Mouse (Mus musculus) thymus, adult 2 months (tissue): ENCODE measurements around the gene Tbc1d14. TPM values are rescaled to one million over a fixed set of nuclear protein-coding genes. Genes with fewer than 3 reads are reported as not detected.

ENCODE experiments used
- DNase-seq: peaks from one replicate; pipeline ENCODE4 v3.0.0; 2021
- H3K27ac ChIP-seq: fragments of 200-500 bp; 2 replicates; pipeline ENCODE4 v1.5.1; 2012; ENCODE audit warnings: low read length, control low read depth; ENCODE audit not compliant: control insufficient read depth, insufficient read depth
- H3K27me3 ChIP-seq: fragments of 200-500 bp; 2 replicates; pipeline ENCODE4 v1.6.1; 2012; ENCODE audit warnings: mild to moderate bottlenecking, low read length, moderate library complexity, mixed read lengths; ENCODE audit not compliant: control insufficient read depth, insufficient read depth
- H3K36me3 ChIP-seq: fragments of 200-500 bp; 2 replicates; pipeline ENCODE4 v1.6.1; 2012; ENCODE audit warnings: mild to moderate bottlenecking, low read length, moderate library complexity; ENCODE audit not compliant: control insufficient read depth, insufficient read depth
- H3K4me1 ChIP-seq: fragments of 200-500 bp; replicated peaks from 2 replicates; pipeline ENCODE4 v1.6.1; 2012; ENCODE audit warnings: low read length; ENCODE audit not compliant: control insufficient read depth, insufficient read depth
- H3K4me3 ChIP-seq: fragments of 200-500 bp; 2 replicates; pipeline ENCODE4 v1.5.1; 2012; ENCODE audit warnings: mild to moderate bottlenecking, low read length, control low read depth, moderate library complexity; ENCODE audit not compliant: control insufficient read depth, insufficient read depth
- CTCF ChIP-seq: fragments of 200-500 bp; IDR thresholded peaks from 2 replicates; pipeline ENCODE4 v1.5.1; 2012; ENCODE audit warnings: mild to moderate bottlenecking, control low read depth, low read length, moderate library complexity, borderline replicate concordance; ENCODE audit not compliant: control insufficient read depth, poor library complexity, insufficient read depth; ENCODE audit errors: extremely low read depth
- POLR2A ChIP-seq: fragments of 200-500 bp; IDR thresholded peaks from 2 replicates; pipeline ENCODE4 v1.6.1; 2012; ENCODE audit warnings: mild to moderate bottlenecking, low read length, control low read depth, moderate library complexity; ENCODE audit not compliant: control insufficient read depth, poor library complexity, insufficient read depth; ENCODE audit errors: extremely low read depth
- WGBS: fragments of 180-500 bp; shearing (Covaris S2); methylation state at CpG from one replicate; pipeline ENCODE4 v1.1.7; 2018; 5-methylcytosine and 5-hydroxymethylcytosine counted together
- polyA plus RNA-seq: library from polyadenylated mRNA; depleted of rRNA; stranded (reverse); fragments of >200 nt; gene quantifications from 2 replicates; pipeline ENCODE4 v1.2.3, GENCODE M21; 2012

Tbc1d14 gene
- polyA plus RNA-seq, 1 experiment, result 48.6 TPM

DNA sequence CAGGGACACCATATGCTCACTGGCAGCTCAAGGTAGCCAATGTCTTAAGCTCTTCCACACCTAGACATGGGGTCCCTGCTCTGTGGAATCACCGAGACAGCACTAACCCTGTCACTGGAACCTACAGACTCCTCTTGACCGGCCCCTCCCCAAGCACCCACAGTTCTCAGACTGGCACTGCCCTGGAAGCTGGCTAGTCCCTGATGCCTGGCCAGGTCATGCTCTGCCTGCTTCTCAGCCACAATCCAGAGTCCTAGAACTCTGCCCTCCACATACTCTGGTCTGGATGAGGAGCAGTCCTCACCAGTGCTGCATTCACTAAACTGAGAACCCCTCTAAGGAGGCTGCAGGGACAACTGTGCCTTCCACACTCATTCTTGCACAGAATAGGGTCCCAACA lies 82.1 kb downstream of the Tbc1d14 start:
- no peak for TF ChIP-seq CTCF
- no peak for TF ChIP-seq POLR2A
- DNase-seq, result no peak
- 97% methylated on average over 2 of the region's 2 CpGs for WGBS
- peaks cover 47% of the 10 kb centered on the region for H3K36me3 ChIP-seq
- H3K27me3 ChIP-seq, result no peaks in the 10 kb centered on the region
- no peak overlapping the region for H3K27ac ChIP-seq
- no peaks in the 10 kb centered on the region for H3K4me1 ChIP-seq
- H3K4me3 ChIP-seq, result no peak overlapping the region

DNA sequence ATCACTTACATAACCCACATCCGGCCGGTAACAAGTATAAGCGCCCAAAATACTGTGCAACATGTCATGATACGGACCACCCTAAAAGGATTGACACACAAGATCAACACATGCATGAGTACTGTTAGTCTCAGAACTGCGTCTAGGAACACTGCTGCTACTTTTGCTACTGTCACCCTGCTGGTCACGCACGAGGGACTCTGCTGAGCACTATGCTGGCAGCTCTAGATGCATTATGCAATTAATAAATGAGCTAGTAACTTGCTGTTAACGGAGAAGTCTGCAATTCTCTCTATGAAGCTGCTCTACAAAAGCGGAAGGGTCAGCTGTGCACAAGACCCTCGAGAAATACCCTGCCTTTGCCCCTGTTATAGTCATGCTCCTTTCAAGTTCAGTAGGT lies 84.7 kb downstream of the Tbc1d14 start:
- Histone ChIP-seq H3K27me3 (no peaks in the 10 kb centered on the region), H3K36me3 (peaks cover 48% of the 10 kb centered on the region), H3K27ac (no peak overlapping the region), H3K4me1 (no peaks in the 10 kb centered on the region), H3K4me3 (no peak overlapping the region)
- no peak for TF ChIP-seq POLR2A
- TF ChIP-seq CTCF, result no peak
- DNase-seq, result no peak
- WGBS, result 95% methylated on average over 10 of the region's 10 CpGs

DNA sequence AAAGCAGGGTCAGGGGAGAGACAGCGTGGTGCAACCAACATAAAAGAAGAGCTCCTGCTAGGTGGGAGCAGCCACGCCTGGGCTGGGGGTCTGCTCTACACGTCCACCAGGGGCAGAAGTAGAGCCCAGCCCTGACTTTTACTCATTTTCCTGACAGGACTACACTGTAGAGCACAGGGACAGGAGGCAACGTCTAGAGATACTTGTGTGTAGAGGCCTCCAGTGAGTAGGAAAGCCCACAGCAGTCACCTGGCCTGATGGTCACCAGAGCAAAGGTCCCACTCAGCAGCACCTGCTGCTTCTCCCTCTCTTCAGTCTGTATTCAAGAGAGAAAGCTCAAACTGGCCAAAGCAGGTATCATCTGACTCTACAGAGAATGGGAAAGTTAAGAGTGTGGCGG lies 87.4 kb downstream of the Tbc1d14 start:
- Histone ChIP-seq H3K4me1 (no peaks in the 10 kb centered on the region), H3K4me3 (no peak overlapping the region), H3K27ac (no peak overlapping the region), H3K27me3 (no peaks in the 10 kb centered on the region), H3K36me3 (peaks cover 39% of the 10 kb centered on the region)
- WGBS, result 96% methylated on average over 5 of the region's 5 CpGs
- DNase-seq, result no peak
- TF ChIP-seq CTCF (no peak), POLR2A (no peak)

DNA sequence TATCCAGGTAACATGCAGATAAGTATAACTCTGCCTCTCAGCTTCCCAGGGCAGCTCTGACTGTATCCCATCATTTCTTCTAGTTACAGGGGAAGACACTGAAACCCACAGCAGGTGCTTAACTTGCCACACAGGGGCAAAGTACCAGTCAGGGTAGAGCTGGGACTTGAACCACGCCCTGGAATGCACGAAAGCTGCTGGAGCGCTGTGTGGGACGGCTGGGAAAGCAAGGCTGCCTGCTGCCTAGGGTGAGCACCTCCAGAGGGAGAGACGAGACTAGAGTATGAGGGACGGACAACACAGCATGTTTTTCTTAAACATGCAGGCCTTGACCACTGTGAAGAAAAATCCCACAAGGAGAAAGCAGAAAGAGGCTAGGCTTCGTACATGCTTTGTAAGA lies 87.8 kb downstream of the Tbc1d14 start:
- Histone ChIP-seq H3K4me1 (no peaks in the 10 kb centered on the region), H3K27me3 (no peaks in the 10 kb centered on the region), H3K4me3 (no peak overlapping the region), H3K36me3 (peaks cover 35% of the 10 kb centered on the region), H3K27ac (no peak overlapping the region)
- no peak for DNase-seq
- WGBS, result 97% methylated on average over 7 of the region's 7 CpGs
- TF ChIP-seq CTCF (no peak), POLR2A (no peak)

DNA sequence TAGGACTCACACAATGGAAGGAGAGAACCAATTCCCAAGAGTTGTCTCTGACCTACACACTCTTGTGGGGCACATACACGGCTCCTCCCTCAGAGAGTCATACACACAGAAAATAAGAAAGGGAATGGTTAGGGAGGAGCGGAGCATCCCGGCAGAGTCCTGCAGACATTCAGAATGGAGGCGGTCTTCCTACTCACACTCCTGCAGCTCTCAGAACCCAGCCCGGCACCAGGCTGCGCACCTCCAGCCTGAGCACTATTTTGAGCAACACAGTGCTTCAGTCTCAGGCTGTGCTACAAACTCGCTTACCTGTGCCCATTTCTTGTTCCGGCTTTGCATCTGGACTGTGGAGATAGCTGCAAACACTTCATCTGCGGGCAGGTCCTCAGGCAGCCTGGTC lies 98.4 kb downstream of the Tbc1d14 start:
- TF ChIP-seq CTCF (no peak), POLR2A (no peak)
- Histone ChIP-seq H3K27me3 (no peaks in the 10 kb centered on the region), H3K27ac (no peak overlapping the region), H3K4me1 (no peaks in the 10 kb centered on the region), H3K4me3 (no peak overlapping the region), H3K36me3 (peaks cover 35% of the 10 kb centered on the region)
- WGBS, result 97% methylated on average over 9 of the region's 9 CpGs
- no peak for DNase-seq

DNA sequence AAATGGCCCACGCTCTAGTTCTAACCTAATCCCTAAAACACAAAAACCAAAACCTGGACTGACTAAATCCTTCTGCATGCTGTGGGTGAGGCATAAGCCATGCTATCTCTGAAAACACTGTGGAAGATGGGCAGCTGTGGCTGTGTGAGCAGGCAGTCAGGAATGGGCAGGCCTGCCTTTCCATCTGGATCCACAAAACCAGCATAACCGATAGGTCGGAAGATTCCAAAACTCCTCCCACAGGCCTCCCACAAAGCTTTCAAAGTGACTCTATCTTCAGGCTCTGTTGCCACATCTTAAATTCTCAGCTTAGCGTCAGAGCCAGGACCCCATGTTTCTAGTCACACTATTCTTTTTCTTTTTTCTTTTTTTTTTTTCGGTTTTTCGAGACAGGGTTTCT lies 99.2 kb downstream of the Tbc1d14 start:
- TF ChIP-seq POLR2A (no peak), CTCF (no peak)
- Histone ChIP-seq H3K4me3 (no peak overlapping the region), H3K36me3 (peaks cover 35% of the 10 kb centered on the region), H3K4me1 (no peaks in the 10 kb centered on the region), H3K27ac (no peak overlapping the region), H3K27me3 (no peaks in the 10 kb centered on the region)
- no peak for DNase-seq
- WGBS, result 93% methylated on average over 6 of the region's 6 CpGs

DNA sequence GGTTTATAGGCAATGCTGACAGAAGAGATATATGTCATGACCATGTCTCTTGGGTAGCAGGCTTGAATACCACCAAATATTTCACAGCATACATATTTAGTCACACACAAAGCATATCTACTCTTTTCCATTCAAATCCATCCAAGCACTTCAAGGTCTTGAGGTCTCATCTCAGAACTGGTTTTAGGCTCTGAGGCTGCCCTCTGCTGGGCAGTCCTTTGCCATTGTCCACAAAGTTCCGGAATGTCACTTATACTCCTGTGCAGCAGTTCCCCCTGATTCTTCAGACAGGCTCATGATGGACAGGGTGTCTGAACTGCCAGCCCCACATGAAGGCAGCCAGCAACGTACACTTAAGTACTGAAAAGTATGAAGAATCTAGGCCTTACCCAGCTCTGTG lies 103.9 kb downstream of the Tbc1d14 start:
- Histone ChIP-seq H3K27ac (no peak overlapping the region), H3K4me1 (peaks cover 10% of the 10 kb centered on the region), H3K4me3 (no peak overlapping the region), H3K36me3 (peaks cover 9% of the 10 kb centered on the region; the same call in 1 of the 2 replicates), H3K27me3 (peaks cover 5% of the 10 kb centered on the region; the same call in 1 of the 2 replicates)
- WGBS, result 73% methylated on average over 2 of the region's 2 CpGs
- TF ChIP-seq POLR2A (no peak), CTCF (no peak)
- DNase-seq, result peak; percentile 23
